In the genomic region with DNA sequence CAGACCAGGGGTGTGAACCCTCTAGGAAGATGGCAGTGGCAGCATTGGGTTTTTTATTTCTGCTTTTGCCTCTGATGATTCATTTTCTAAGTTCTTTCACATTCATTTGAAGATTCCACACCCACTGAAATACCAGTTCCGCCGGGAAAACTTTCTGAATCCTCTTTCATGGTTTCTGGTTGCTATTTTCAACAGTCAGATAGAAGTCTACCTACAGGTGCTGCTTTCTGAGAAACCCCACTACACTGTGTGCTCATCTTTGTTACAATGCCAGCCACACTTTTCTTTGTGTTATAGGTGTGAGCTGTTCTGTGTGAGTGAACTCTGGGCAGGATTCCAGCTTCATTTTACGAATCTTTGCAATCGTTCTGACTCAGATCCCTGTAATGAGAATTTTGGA, we compare ENCODE assay signal across 20 mouse cellular contexts.
A peak's percentile ranks its signal among the peaks of the same experiment; 100 is the strongest.
DNase-seq lines count a peak whose midpoint lies in the region; ATAC-seq lines count a peak whose summit lies in the region.
"Had no signal": no experiment of that assay in that cellular context is flagged by ENCODE, and none has a peak within 500 bp of the region (broad histone marks: within the 10 kb centered on the region; RNA-seq: fewer than 3 reads in every experiment).

No protein-coding gene starts in this region.

- no peak for ATAC-seq in intestine, embryonic 15.5 days

- H3K9me3 ChIP-seq in intestine, embryonic 15.5 days = no peaks in the 10 kb centered on the region
- H3K9me3 ChIP-seq: heart, embryonic 15.5 days; midbrain, embryonic 12.5 days; neural tube, embryonic 12.5 days had no signal

- peak; percentile 31 to 70 for DNase-seq in frontal cortex, adult 2 months (ENCODE audit: extremely low spot score in 1 of 2, low spot score in 1 of 2)
- DNase-seq in frontal cortex, postnatal 10 days (ENCODE audit: low spot score in 2 of 2) = no peak
- peak; percentile 2 for DNase-seq in 3134 (ENCODE audit: extremely low read depth, insufficient read length, low spot score)
- DNase-seq in Muller cell, postnatal 12 days (ENCODE audit: inconsistent ontology term) = peak; percentile 69
- DNase-seq in left cerebral cortex, adult 9 months (ENCODE audit: low spot score in 2 of 2) = peak; percentile 15 to 39
- DNase-seq in kidney, adult 18-20 months = no peak
- DNase-seq: adrenal gland, postnatal 25 days; cerebellum, adult 18-20 months; cerebellum, postnatal 36 days; gastrocnemius, postnatal 36 days; kidney, adult 2 months; kidney, postnatal 10 days; liver; lung, postnatal 10 days; thymus, postnatal 14 days had no signal

- H3K9ac ChIP-seq in intestine, embryonic 15.5 days = no peak overlapping the region
- H3K9ac ChIP-seq: heart, embryonic 15.5 days; midbrain, embryonic 12.5 days; neural tube, embryonic 12.5 days had no signal

- no peak overlapping the region for H3K4me3 ChIP-seq in intestine, embryonic 15.5 days (replicated peaks)
- H3K4me3 ChIP-seq: heart, embryonic 15.5 days; midbrain, embryonic 12.5 days; neural tube, embryonic 12.5 days had no signal

- H3K4me1 ChIP-seq in intestine, embryonic 15.5 days (replicated peaks) = no peaks in the 10 kb centered on the region
- H3K4me1 ChIP-seq: heart, embryonic 15.5 days; midbrain, embryonic 12.5 days; neural tube, embryonic 12.5 days had no signal

- no peaks in the 10 kb centered on the region for H3K27me3 ChIP-seq in intestine, embryonic 15.5 days (replicated peaks)
- H3K27me3 ChIP-seq: heart, embryonic 15.5 days; midbrain, embryonic 12.5 days; neural tube, embryonic 12.5 days had no signal

- H3K36me3 ChIP-seq in intestine, embryonic 15.5 days = no peaks in the 10 kb centered on the region
- H3K36me3 ChIP-seq: heart, embryonic 15.5 days; midbrain, embryonic 12.5 days; neural tube, embryonic 12.5 days had no signal

- H3K27ac ChIP-seq in intestine, embryonic 15.5 days = no peak overlapping the region
- H3K27ac ChIP-seq: heart, embryonic 15.5 days; midbrain, embryonic 12.5 days; neural tube, embryonic 12.5 days; stomach, postnatal 0 days had no signal

- 79% methylated on average over 4 of the region's 4 CpGs for WGBS in intestine, embryonic 15.5 days

- H3K4me2 ChIP-seq in intestine, embryonic 15.5 days (replicated peaks) = no peak overlapping the region
- H3K4me2 ChIP-seq: heart, embryonic 15.5 days; midbrain, embryonic 12.5 days; neural tube, embryonic 12.5 days had no signal

Comparison
In these comparisons a context has a peak if more than half of its experiments do, and no peak if none do; other contexts are left out.
1. DNase-seq: peak in frontal cortex, adult 2 months (2 of 2), 3134 (single experiment), Muller cell, postnatal 12 days (single experiment) and left cerebral cortex, adult 9 months (2 of 2); none in frontal cortex, postnatal 10 days (0 of 2) and kidney, adult 18-20 months (single experiment).